Mouse (Mus musculus) neural tube, embryonic 13.5 days (tissue): ENCODE measurements around the gene Dpf3. TPM values are rescaled to one million over a fixed set of nuclear protein-coding genes. Genes with fewer than 3 reads are reported as not detected.
A peak's percentile ranks its signal among the peaks of the same experiment; 100 is the strongest.

Source experiments
- ATAC-seq: fragments of 200-750 bp; cut with Nextera tagmentation; 2 replicates; pipeline ENCODE4 v1.8.0; 2017; ENCODE audit warnings: low read depth, mild to moderate bottlenecking, moderate TSS enrichment, moderate library complexity
- H3K27ac ChIP-seq: fragments of 300-500 bp; sonication (generic); replicated peaks from 2 replicates; pipeline ENCODE4 v1.5.1; 2015; ENCODE audit warnings: moderate library complexity, mild to moderate bottlenecking, inconsistent platforms
- H3K27me3 ChIP-seq: fragments of 300-500 bp; sonication (generic); 2 replicates; pipeline ENCODE4 v1.6.1; 2015; ENCODE audit warnings: mild to moderate bottlenecking, inconsistent platforms
- H3K36me3 ChIP-seq: fragments of 300-500 bp; sonication (generic); 2 replicates; pipeline ENCODE4 v1.6.1; 2015; ENCODE audit warnings: mild to moderate bottlenecking, inconsistent platforms
- H3K4me1 ChIP-seq: fragments of 300-500 bp; sonication (generic); replicated peaks from 2 replicates; pipeline ENCODE4 v1.6.1; 2015; ENCODE audit warnings: inconsistent platforms
- H3K4me2 ChIP-seq: fragments of 300-500 bp; sonication (generic); 2 replicates; pipeline ENCODE4 v1.6.1; 2015; ENCODE audit warnings: inconsistent platforms, mild to moderate bottlenecking, moderate library complexity
- H3K4me3 ChIP-seq: fragments of 300-500 bp; sonication (generic); 2 replicates; pipeline ENCODE4 v1.5.1; 2015; ENCODE audit warnings: mild to moderate bottlenecking, inconsistent platforms
- H3K9ac ChIP-seq: fragments of 300-500 bp; sonication (generic); 2 replicates; pipeline ENCODE4 v1.6.1; 2015; ENCODE audit warnings: moderate library complexity, mild to moderate bottlenecking, inconsistent platforms
- H3K9me3 ChIP-seq: fragments of 300-500 bp; sonication (generic); 2 replicates; pipeline ENCODE4 v1.6.1; 2016; ENCODE audit warnings: inconsistent platforms
- WGBS: fragments of 180-500 bp; shearing (Covaris S2); methylation state at CpG from one replicate; pipeline ENCODE4 v1.1.7; 2015; 5-methylcytosine and 5-hydroxymethylcytosine counted together
- polyA plus RNA-seq: library from polyadenylated mRNA; unstranded; fragments of >200 nt; fragmentation: Nextera tagmentation; extraction: Ambion mirVana; gene quantifications from 2 replicates; pipeline ENCODE4 v1.2.1, GENCODE M21; 2015

The Dpf3 gene
- polyA plus RNA-seq, 1 experiment from 2014 or later: 21.7 TPM

DNA sequence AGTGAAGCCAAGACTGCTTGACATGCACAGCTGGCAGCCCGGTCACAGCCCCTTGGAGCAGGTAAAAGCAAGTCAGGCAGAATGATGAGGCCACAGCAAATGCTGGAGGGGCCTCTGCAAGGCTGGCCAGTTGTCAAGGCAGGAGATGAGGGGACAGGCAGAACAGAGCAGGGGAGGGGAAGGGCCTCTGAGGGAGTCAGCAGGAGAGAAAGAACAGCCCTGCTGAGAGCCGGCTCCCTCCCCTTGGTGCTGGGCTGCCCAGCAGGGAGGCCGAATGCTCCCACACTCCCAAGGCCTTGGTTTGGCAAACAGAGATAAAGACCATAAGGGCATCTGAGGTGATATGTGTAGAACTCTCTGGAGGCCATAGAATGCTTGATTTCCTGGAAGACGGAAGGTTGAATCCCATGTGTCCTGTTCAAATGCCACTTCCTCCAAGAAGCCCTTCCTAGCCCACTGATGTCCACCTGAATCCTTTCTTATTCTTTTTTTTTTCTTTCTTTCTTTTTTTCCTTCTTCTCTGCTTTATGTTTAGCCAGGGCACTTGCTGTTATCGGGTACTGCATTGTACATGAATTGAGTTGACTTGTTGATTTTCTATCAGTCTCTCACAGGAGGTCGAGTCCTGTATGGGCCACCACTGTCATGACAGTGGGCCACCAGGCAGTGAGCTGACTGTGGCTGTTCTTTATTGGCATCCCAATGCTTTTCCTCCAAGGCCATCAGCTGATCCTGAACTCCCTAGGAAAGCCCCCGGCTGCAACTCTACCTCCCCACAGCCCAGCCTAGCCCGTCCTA lies 169.7 kb downstream of the Dpf3 start:
- Histone ChIP-seq H3K9me3 (no peaks in the 10 kb centered on the region), H3K27me3 (no peaks in the 10 kb centered on the region), H3K4me3 (no peak overlapping the region), H3K9ac (no peak overlapping the region), H3K36me3 (no peaks in the 10 kb centered on the region), H3K4me1 (peaks cover 14% of the 10 kb centered on the region), H3K27ac (peak overlapping the region; percentile 23; the same call in 1 of the 2 replicates), H3K4me2 (no peak overlapping the region)
- 66% methylated on average over 8 of the region's 8 CpGs for WGBS
- no peak for ATAC-seq

- ATAC-seq: no peak
- WGBS: 83% methylated on average over 7 of the region's 7 CpGs
Measured at GRCm38 (mm10) chr12:83314666-83315065, 172.8 kb downstream of the Dpf3 start.

GRCm38 (mm10) chr12:83312818-83313217 lies 174.7 kb downstream of the Dpf3 start:
- Histone ChIP-seq H3K36me3 (no peaks in the 10 kb centered on the region), H3K27me3 (no peaks in the 10 kb centered on the region), H3K4me2 (no peak overlapping the region), H3K4me1 (peaks cover 32% of the 10 kb centered on the region), H3K9ac (no peak overlapping the region), H3K4me3 (no peak overlapping the region), H3K9me3 (no peaks in the 10 kb centered on the region), H3K27ac (no peak overlapping the region)
- ATAC-seq: no peak
- 87% methylated on average over 9 of the region's 9 CpGs for WGBS

More at GRCm38 (mm10) chr12:83314666-83315065, 172.8 kb downstream of the Dpf3 start:
- no peaks in the 10 kb centered on the region for H3K36me3 ChIP-seq
- no peak overlapping the region for H3K27ac ChIP-seq
- no peak overlapping the region for H3K9ac ChIP-seq
- H3K4me1 ChIP-seq: peaks cover 18% of the 10 kb centered on the region
- H3K9me3 ChIP-seq: no peaks in the 10 kb centered on the region
- no peak overlapping the region for H3K4me3 ChIP-seq
- no peak overlapping the region for H3K4me2 ChIP-seq
- no peaks in the 10 kb centered on the region for H3K27me3 ChIP-seq

DNA sequence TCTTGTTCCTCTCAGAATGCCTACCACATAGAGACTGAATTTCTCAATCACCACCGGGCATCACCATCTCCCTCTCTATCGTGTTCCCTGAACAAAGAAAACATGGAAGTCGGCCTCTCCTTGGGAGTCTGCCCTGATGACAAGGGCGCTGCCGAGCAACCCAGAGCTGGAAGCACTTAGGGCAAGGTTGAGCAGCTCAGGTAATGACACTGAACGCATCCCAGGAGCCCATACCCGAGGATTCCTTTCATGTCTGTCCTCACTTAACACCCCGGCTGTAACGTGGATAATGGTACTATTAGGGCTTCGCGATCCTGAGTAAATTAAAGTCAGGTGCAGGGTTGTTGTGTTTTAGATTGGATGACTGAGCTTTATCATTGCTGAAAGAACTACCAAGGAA lies 176.9 kb downstream of the Dpf3 start:
- ATAC-seq: peak; percentile 45; the same call in 1 of the 2 replicates
- 55% methylated on average over 11 of the region's 11 CpGs for WGBS

GRCm38 (mm10) chr12:83309031-83309804 lies 178.3 kb downstream of the Dpf3 start:
- no peaks in the 10 kb centered on the region for H3K9me3 ChIP-seq
- no peak overlapping the region for H3K4me3 ChIP-seq
- ATAC-seq: no peak; the same call in 1 of the 2 replicates
- no peak overlapping the region for H3K27ac ChIP-seq
- H3K9ac ChIP-seq: no peak overlapping the region
- 79% methylated on average over 11 of the region's 11 CpGs for WGBS
- H3K27me3 ChIP-seq: no peaks in the 10 kb centered on the region
- peaks cover 18% of the 10 kb centered on the region for H3K4me1 ChIP-seq
- H3K36me3 ChIP-seq: no peaks in the 10 kb centered on the region
- H3K4me2 ChIP-seq: no peak overlapping the region

More for the DNA sequence above, 176.9 kb downstream of the Dpf3 start:
- Histone ChIP-seq H3K9ac (no peak overlapping the region), H3K4me1 (peaks cover 18% of the 10 kb centered on the region), H3K27ac (peak overlapping the region; percentile 10), H3K9me3 (no peaks in the 10 kb centered on the region), H3K36me3 (no peaks in the 10 kb centered on the region), H3K27me3 (no peaks in the 10 kb centered on the region), H3K4me2 (no peak overlapping the region), H3K4me3 (no peak overlapping the region)

GRCm38 (mm10) chr12:83308627-83309026 lies 178.9 kb downstream of the Dpf3 start:
- 42% methylated on average over 4 of the region's 4 CpGs for WGBS
- Histone ChIP-seq H3K9ac (no peak overlapping the region), H3K9me3 (no peaks in the 10 kb centered on the region), H3K4me1 (peaks cover 24% of the 10 kb centered on the region), H3K36me3 (no peaks in the 10 kb centered on the region), H3K27ac (no peak overlapping the region), H3K4me3 (no peak overlapping the region), H3K27me3 (no peaks in the 10 kb centered on the region), H3K4me2 (no peak overlapping the region)
- no peak for ATAC-seq

- Histone ChIP-seq H3K27me3 (no peaks in the 10 kb centered on the region), H3K27ac (peak overlapping the region; percentile 96), H3K36me3 (no peaks in the 10 kb centered on the region), H3K9me3 (no peaks in the 10 kb centered on the region), H3K4me1 (peaks cover 31% of the 10 kb centered on the region), H3K4me2 (peak overlapping the region; percentile 32), H3K9ac (peak overlapping the region; percentile 57), H3K4me3 (no peak overlapping the region)
- no peak for ATAC-seq
- WGBS: 44% methylated on average over 6 of the region's 6 CpGs
Measured at GRCm38 (mm10) chr12:83303221-83303620, 184.3 kb downstream of the Dpf3 start.

- H3K4me1 ChIP-seq: peaks cover 31% of the 10 kb centered on the region
- no peaks in the 10 kb centered on the region for H3K36me3 ChIP-seq
- peak overlapping the region; percentile 96 for H3K27ac ChIP-seq
- H3K4me2 ChIP-seq: peak overlapping the region; percentile 32
- 8% methylated on average over 18 of the region's 18 CpGs for WGBS
- peak; percentile 83 for ATAC-seq
- H3K9me3 ChIP-seq: no peaks in the 10 kb centered on the region
- H3K9ac ChIP-seq: peak overlapping the region; percentile 57
- H3K4me3 ChIP-seq: no peak overlapping the region
- no peaks in the 10 kb centered on the region for H3K27me3 ChIP-seq
Measured at GRCm38 (mm10) chr12:83302320-83303153, 185.0 kb downstream of the Dpf3 start.

DNA sequence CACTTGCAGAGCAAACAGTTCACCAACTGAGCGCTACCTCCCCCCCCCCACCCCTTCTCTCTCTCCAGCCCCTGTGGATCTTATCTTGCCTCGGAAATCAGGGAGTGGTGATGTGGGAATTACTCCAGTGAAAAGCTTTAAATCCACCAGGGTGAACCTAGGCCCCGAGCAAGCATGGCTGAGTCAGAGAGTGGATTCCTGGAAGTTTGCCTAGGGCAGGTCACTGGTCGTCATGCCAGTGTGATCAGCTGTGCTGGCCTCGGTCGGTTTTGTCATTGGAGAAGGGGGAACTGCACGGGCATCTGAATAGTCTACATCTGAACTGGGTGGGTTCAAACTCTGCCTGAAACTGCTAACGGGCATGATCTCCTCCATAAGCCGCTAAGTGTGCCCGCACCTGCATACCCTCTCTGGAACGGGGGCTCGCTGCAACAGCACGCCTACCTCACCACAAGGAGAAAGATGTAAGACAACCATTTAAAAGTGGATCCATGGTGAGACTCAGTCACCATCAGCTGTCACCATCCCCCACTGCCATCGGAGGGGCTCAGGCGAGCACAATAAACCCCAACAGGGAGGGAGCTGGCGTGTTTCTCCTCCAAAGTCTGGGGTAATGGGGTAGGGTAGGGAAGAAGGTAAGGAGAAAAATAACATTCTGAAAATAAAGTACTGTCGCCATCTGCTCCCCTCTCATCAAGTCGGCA lies 185.7 kb downstream of the Dpf3 start:
- Histone ChIP-seq H3K9ac (peak overlapping the region; percentile 57), H3K9me3 (no peaks in the 10 kb centered on the region), H3K36me3 (no peaks in the 10 kb centered on the region), H3K27ac (peak overlapping the region; percentile 96), H3K4me3 (no peak overlapping the region), H3K27me3 (no peaks in the 10 kb centered on the region), H3K4me2 (peak overlapping the region; percentile 32), H3K4me1 (peaks cover 31% of the 10 kb centered on the region)
- WGBS: 52% methylated on average over 18 of the region's 18 CpGs
- ATAC-seq: peak; percentile 30; the same call in 1 of the 2 replicates

DNA sequence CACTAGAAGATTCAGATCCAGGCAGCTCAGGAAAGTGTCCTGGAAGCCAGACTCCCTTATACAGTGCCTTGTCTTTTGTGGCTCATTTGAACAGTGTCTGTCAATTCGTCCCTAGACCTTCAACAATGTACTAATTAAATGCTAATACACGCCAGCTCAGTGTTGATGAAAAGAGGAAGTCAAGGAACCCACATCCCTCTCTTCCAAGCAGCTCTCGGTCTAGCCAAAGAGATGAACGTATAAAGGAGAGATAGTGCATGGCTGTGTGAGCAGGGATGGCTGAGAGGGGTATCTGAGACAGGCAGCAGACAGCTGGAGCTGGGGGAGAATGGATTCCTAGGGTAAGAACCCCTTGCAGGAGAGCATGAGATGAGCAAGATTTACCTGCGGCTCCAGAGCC lies 189.2 kb downstream of the Dpf3 start:
- no peak overlapping the region for H3K4me2 ChIP-seq
- peaks cover 27% of the 10 kb centered on the region for H3K4me1 ChIP-seq
- WGBS: 91% methylated on average over 5 of the region's 5 CpGs
- H3K4me3 ChIP-seq: no peak overlapping the region
- peaks cover 8% of the 10 kb centered on the region for H3K36me3 ChIP-seq
- no peaks in the 10 kb centered on the region for H3K27me3 ChIP-seq
- H3K9me3 ChIP-seq: no peaks in the 10 kb centered on the region
- no peak for ATAC-seq
- no peak overlapping the region for H3K9ac ChIP-seq
- H3K27ac ChIP-seq: no peak overlapping the region

GRCm38 (mm10) chr12:83295031-83295430 lies 192.5 kb downstream of the Dpf3 start:
- Histone ChIP-seq H3K4me1 (0 out of 2 replicates have a peak, but pooled peaks cover 4% of the 10 kb centered on the region), H3K9me3 (no peaks in the 10 kb centered on the region), H3K4me3 (no peak overlapping the region), H3K9ac (no peak overlapping the region), H3K27me3 (no peaks in the 10 kb centered on the region), H3K4me2 (no peak overlapping the region), H3K36me3 (peaks cover 8% of the 10 kb centered on the region), H3K27ac (no peak overlapping the region)
- ATAC-seq: no peak
- WGBS: 45% methylated on average over 8 of the region's 8 CpGs
